Mouse (Mus musculus) erythroblast, embryonic 14.5 days (primary cell): ENCODE results near the gene Spryd4.

Experiments used
- GATA1 ChIP-seq: IDR thresholded peaks from 2 replicates; pipeline ENCODE4 v1.6.1; 2012; ENCODE audit warnings: low read length, inconsistent platforms, mixed read lengths
- TAL1 ChIP-seq: IDR thresholded peaks from 3 replicates; pipeline ENCODE4 v1.6.1; 2012; ENCODE audit warnings: low read length, inconsistent platforms, mixed read lengths

DNA sequence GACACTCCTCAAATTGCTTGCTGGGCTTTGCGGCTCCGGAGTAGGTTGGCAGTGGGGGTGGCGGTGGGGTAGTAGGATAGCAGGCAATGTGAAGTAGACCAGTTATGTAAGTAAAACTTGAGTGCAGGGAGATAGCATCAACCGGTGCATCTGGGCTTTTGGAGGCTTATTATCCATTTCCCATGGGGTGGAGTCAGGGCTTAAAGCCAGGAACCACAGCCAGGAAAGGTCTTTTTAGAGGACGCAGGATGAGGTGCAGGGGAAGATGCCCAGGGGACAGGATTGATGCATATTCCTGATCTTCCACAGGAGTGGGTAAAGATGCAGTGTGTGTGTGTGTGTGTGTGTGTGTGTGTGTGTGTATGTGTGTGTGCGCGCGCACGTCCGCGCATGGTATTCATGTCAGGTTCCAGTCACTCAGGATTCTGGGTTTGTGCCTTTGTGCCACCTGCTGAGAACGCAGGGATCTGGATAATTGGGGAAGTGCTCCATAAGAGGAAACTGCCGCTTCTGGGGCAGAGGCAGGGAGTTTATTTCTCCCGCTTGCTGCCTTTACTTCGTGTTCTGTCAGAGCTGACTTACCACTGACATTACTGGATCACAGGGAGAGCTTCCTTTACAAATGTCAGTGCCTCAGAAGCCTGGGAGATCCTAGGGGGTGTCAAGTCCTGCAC, 26.3 kb upstream of the Spryd4 start:
- TF ChIP-seq TAL1: no peak
- no peak for TF ChIP-seq GATA1
